Mouse (Mus musculus) hindbrain, embryonic 11.5 days (tissue): ENCODE measurements around the gene Zfp280b. TPM values are rescaled to one million over a fixed set of nuclear protein-coding genes. Genes with fewer than 3 reads are reported as not detected.

Experiments used
- ATAC-seq: fragments of 200-750 bp; cut with Nextera tagmentation; 2 replicates; pipeline ENCODE4 v1.8.0; 2017; ENCODE audit warnings: mild to moderate bottlenecking, moderate TSS enrichment, moderate library complexity; ENCODE audit not compliant: low FRiP score
- DNase-seq: peaks from one replicate; pipeline ENCODE4 v3.0.0-alpha.2; 2015; ENCODE audit warnings: low spot score
- H3K27ac ChIP-seq: fragments of 300-500 bp; sonication (generic); 2 replicates; pipeline ENCODE4 v1.5.1; 2014; ENCODE audit warnings: mild to moderate bottlenecking, low read depth, low read length
- H3K27me3 ChIP-seq: fragments of 300-500 bp; sonication (generic); 2 replicates; pipeline ENCODE4 v1.6.1; 2014; ENCODE audit warnings: mild to moderate bottlenecking, low read length, moderate library complexity, mixed read lengths; ENCODE audit not compliant: control insufficient read depth, insufficient read depth
- H3K36me3 ChIP-seq: fragments of 300-500 bp; sonication (generic); 2 replicates; pipeline ENCODE4 v1.6.1; 2014; ENCODE audit warnings: mild to moderate bottlenecking, low read length, moderate library complexity, mixed read lengths; ENCODE audit not compliant: control insufficient read depth, insufficient read depth
- H3K4me1 ChIP-seq: fragments of 300-500 bp; sonication (generic); replicated peaks from 2 replicates; pipeline ENCODE4 v1.6.1; 2014; ENCODE audit warnings: low read length, mixed read lengths; ENCODE audit not compliant: control insufficient read depth, insufficient read depth
- H3K4me2 ChIP-seq: fragments of 300-500 bp; sonication (generic); replicated peaks from 2 replicates; pipeline ENCODE4 v1.6.1; 2014; ENCODE audit warnings: mild to moderate bottlenecking, low read depth, low read length
- H3K4me3 ChIP-seq: fragments of 300-500 bp; sonication (generic); 2 replicates; pipeline ENCODE4 v1.5.1; 2014; ENCODE audit warnings: low read depth, low read length
- H3K9ac ChIP-seq: fragments of 300-500 bp; sonication (generic); 2 replicates; pipeline ENCODE4 v1.6.1; 2014; ENCODE audit warnings: low read depth, low read length
- H3K9me3 ChIP-seq: fragments of 300-500 bp; sonication (generic); 2 replicates; pipeline ENCODE4 v1.6.1; 2016; ENCODE audit warnings: low read length; ENCODE audit not compliant: control insufficient read depth
- WGBS: fragments of 180-500 bp; shearing (Covaris S2); extraction: QIAGEN DNeasy Blood & Tissue Kit; methylation state at CpG from one replicate; pipeline ENCODE4 v1.1.7; 2014; 5-methylcytosine and 5-hydroxymethylcytosine counted together
- polyA plus RNA-seq: library from polyadenylated mRNA; unstranded; fragments of >200 nt; fragmentation: Nextera tagmentation; extraction: Ambion mirVana; gene quantifications from 2 replicates; pipeline ENCODE4 v1.2.1, GENCODE M21; 2014

Zfp280b gene
- polyA plus RNA-seq, 1 experiment from 2014 or later: 28.3 TPM

DNA sequence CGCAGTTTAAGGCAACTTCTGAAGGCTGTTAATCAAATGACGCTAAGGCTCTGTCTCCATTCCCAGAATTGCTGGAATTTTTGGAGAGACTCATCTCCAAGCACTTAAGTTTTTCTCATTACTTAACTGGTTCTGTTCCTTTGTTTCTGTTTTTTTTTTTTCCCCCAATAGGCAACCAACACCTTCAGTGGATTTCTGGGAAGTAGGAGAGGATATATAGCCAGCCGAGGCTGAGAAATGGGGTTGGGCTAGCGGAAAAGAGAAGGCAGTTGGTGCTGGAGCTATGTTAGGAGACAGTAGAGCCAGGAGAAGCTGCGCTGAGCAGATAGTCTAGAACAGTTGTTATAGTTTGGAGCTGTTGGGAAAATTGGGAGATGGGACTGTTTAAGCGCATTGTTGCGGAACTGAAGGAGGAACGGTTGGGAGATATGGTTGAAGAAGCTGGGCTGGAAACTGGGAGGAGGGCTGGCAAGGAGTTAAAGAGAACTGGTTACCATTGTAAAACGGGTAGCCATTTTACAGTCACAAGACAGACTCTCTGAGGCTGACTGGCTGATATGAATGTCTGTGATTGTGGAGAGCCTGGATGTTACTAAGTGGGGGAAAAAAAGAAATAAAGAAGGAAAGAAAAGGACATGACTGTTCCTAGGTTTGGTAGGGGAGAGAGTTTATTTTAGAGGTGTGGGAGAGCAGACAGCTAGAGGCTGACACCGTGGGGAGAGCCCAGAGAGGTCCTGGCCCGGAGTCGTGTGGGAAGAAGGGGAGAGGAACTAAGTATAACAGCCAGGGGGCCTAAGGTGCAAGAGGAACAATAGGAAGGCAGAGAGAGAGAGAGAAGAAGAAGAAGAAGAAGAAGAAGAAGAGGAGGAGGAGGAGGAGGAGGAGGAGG is 5.1 kb upstream of the Zfp280b start:
- 68% methylated on average over 12 of the region's 12 CpGs for WGBS
- no peaks in the 10 kb centered on the region for H3K9me3 ChIP-seq
- no peaks in the 10 kb centered on the region for H3K27me3 ChIP-seq
- DNase-seq (no peak), ATAC-seq (no peak)
- no peaks in the 10 kb centered on the region for H3K36me3 ChIP-seq
- no peaks in the 10 kb centered on the region for H3K4me1 ChIP-seq
- no peak overlapping the region for H3K27ac ChIP-seq
- H3K9ac ChIP-seq: no peak overlapping the region
- H3K4me3 ChIP-seq: no peak overlapping the region
- no peak overlapping the region for H3K4me2 ChIP-seq

DNA sequence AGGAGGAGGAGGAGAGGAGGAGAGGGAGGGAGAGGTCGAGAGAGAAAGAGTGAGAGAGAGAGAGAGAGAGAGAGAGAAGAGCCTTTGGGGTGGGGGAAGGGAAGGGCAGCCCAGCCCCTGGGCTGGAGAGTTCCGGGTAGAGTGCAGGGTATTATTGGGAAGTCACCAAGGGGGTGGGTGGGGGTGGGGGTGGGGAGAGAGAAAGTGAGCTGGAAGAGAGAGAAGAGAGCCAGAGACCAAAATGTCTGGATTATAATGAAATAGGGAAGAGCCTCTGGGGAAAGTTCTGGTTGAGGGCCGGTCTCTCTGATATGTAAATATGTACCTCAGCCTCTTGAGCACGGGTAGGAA is 4.5 kb upstream of the Zfp280b start:
- no peaks in the 10 kb centered on the region for H3K9me3 ChIP-seq
- no peak overlapping the region for H3K27ac ChIP-seq

GRCm38 (mm10) chr10:76028396-76028795 is 4.1 kb upstream of the Zfp280b start:
- Histone ChIP-seq H3K27ac (no peak overlapping the region), H3K4me3 (no peak overlapping the region), H3K4me2 (no peak overlapping the region), H3K9me3 (no peaks in the 10 kb centered on the region), H3K27me3 (no peaks in the 10 kb centered on the region), H3K9ac (no peak overlapping the region), H3K4me1 (no peaks in the 10 kb centered on the region), H3K36me3 (no peaks in the 10 kb centered on the region)
- DNase-seq: no peak
- 79% methylated on average over 9 of the region's 9 CpGs for WGBS
- ATAC-seq: no peak

More for the DNA sequence above, 4.5 kb upstream of the Zfp280b start:
- no peaks in the 10 kb centered on the region for H3K27me3 ChIP-seq
- H3K4me2 ChIP-seq: no peak overlapping the region
- H3K36me3 ChIP-seq: no peaks in the 10 kb centered on the region
- ATAC-seq: no peak
- WGBS: 35% methylated on average over 3 of the region's 4 CpGs
- no peak overlapping the region for H3K4me3 ChIP-seq
- H3K9ac ChIP-seq: no peak overlapping the region
- H3K4me1 ChIP-seq: no peaks in the 10 kb centered on the region
- no peak for DNase-seq

GRCm38 (mm10) chr10:76029276-76029675 is 3.2 kb upstream of the Zfp280b start:
- Histone ChIP-seq H3K27me3 (no peaks in the 10 kb centered on the region), H3K36me3 (no peaks in the 10 kb centered on the region), H3K27ac (no peak overlapping the region), H3K9ac (no peak overlapping the region), H3K4me2 (no peak overlapping the region), H3K9me3 (no peaks in the 10 kb centered on the region), H3K4me1 (no peaks in the 10 kb centered on the region), H3K4me3 (no peak overlapping the region)
- DNase-seq: no peak
- 64% methylated on average over 5 of the region's 5 CpGs for WGBS
- ATAC-seq: no peak

GRCm38 (mm10) chr10:76030496-76030895 is 2.0 kb upstream of the Zfp280b start:
- ATAC-seq: no peak
- no peak for DNase-seq
- Histone ChIP-seq H3K9me3 (no peaks in the 10 kb centered on the region), H3K4me2 (no peak overlapping the region), H3K27me3 (no peaks in the 10 kb centered on the region), H3K4me1 (no peaks in the 10 kb centered on the region), H3K27ac (no peak overlapping the region), H3K9ac (no peak overlapping the region), H3K4me3 (no peak overlapping the region), H3K36me3 (no peaks in the 10 kb centered on the region)
- 61% methylated on average over 5 of the region's 5 CpGs for WGBS

DNA sequence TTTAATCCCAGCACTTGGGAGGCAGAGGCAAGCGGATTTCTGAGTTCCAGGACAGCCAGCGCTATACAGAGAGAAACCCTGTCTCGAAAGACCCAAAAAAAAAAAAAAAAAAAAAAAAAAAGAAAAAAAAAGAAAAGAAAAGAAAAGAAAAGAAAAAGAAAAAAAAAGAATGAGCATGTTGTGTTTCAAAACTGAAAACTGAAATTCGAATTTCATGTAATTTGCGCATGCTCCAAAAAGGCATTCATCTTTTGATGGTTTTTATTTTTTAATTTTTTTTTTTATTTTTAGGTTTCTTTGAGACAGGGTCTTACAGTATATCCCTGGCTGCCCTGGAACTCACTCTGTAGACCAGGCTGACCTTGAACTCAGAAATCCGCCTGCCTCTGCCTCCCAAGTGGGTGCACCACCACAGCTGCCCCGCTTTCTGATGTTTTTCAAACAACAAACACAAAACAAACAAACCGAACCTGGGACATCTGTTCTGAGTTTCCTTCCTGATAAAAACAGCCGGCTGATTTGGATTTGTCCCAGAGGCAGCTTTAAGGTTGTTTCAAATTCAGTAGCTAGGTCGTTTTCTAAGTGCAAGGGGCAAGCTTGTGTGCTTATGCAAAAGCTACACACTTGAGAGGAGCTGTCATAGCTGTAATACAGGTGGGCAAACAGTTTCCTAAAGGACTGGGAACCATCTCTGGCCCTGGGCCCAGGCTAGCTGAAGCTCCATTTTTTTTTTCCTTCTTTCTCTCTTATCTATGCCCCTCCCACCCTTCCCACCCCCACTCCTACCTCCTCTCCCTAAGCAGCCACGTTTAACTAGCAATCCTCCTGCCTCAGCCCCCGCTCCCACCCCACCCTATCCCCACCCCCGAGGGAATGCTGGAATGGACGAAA is 694 bp upstream of the Zfp280b start:
- Histone ChIP-seq H3K27ac (0 out of 2 replicates have a peak overlapping the region, but pooled peaks have one; percentile 6), H3K27me3 (no peaks in the 10 kb centered on the region), H3K9ac (peak overlapping the region; percentile 98), H3K4me1 (no peaks in the 10 kb centered on the region), H3K4me3 (peak overlapping the region; percentile 91), H3K4me2 (peak overlapping the region; percentile 89), H3K36me3 (no peaks in the 10 kb centered on the region), H3K9me3 (no peaks in the 10 kb centered on the region)
- ATAC-seq (no peak; the same call in 1 of the 2 replicates), DNase-seq (no peak)
- WGBS: 59% methylated on average over 14 of the region's 14 CpGs

- Histone ChIP-seq H3K4me2 (peak overlapping the region; percentile 89), H3K9me3 (no peaks in the 10 kb centered on the region), H3K4me1 (no peaks in the 10 kb centered on the region), H3K27ac (no peak overlapping the region), H3K27me3 (no peaks in the 10 kb centered on the region), H3K9ac (peak overlapping the region; percentile 98), H3K4me3 (peak overlapping the region; percentile 91), H3K36me3 (peaks cover 2% of the 10 kb centered on the region; the same call in 1 of the 2 replicates)
- 19% methylated on average over 7 of the region's 7 CpGs for WGBS
- DNase-seq (no peak), ATAC-seq (no peak)
Observed at GRCm38 (mm10) chr10:76033119-76033455, 637 bp downstream of the Zfp280b start.

DNA sequence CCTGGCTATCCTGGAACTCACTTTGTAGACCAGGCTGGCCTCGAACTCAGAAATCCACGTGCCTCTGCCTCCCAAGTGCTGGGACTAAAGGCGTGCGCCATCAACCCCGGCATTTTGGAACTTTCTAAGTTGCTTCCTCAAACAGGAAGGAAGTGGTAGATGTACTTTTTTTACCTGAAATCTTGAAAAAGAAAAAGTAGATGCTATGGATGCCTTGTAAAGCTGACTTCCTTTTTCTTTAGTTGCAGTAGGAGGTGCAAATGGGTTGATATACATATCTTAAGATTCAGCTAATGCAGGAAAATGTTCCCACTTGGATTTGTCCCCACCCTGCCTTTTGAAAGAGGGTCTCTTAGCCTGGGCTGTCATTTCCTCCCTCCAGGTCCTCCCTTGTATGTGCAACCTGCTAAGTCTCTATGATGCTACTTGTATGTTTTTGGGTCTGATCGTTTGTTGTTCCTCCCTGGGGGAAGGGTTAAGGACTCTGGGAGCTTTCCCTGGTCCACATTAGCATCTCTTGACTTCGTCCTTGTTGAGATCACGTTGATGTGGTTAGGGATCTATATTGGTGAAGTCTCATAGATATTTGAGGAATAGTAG is 1.7 kb downstream of the Zfp280b start:
- no peak for ATAC-seq
- Histone ChIP-seq H3K4me1 (no peaks in the 10 kb centered on the region), H3K27ac (no peak overlapping the region), H3K27me3 (no peaks in the 10 kb centered on the region), H3K9ac (no peak overlapping the region), H3K36me3 (peaks cover 11% of the 10 kb centered on the region), H3K4me3 (no peak overlapping the region), H3K9me3 (no peaks in the 10 kb centered on the region), H3K4me2 (no peak overlapping the region)
- DNase-seq: no peak
- 96% methylated on average over 8 of the region's 8 CpGs for WGBS
